Mouse (Mus musculus) limb, embryonic 12.5 days (tissue): Measurements from ENCODE around the gene Zfp239. TPM values are rescaled to one million over a fixed set of nuclear protein-coding genes. Genes with fewer than 3 reads are reported as not detected.
A peak's percentile ranks its signal among the peaks of the same experiment; 100 is the strongest.
"Not testable (repeated sequence)": the region's sequence is repeated elsewhere in the genome, so short reads cannot be mapped to it uniquely, and the experiment has no call there.

ENCODE experiments used
- ATAC-seq: fragments of 200-750 bp; cut with Nextera tagmentation; 2 replicates; pipeline ENCODE4 v1.8.0; 2017; ENCODE audit warnings: low read depth, moderate TSS enrichment; ENCODE audit not compliant: insufficient number of reproducible peaks, insufficient read depth, low FRiP score, low TSS enrichment
- H3K27ac ChIP-seq: fragments of 300-500 bp; sonication (generic); 2 replicates; pipeline ENCODE4 v1.5.1; 2016; ENCODE audit warnings: mild to moderate bottlenecking, moderate library complexity
- H3K27me3 ChIP-seq: fragments of 300-500 bp; sonication (generic); 2 replicates; pipeline ENCODE4 v1.6.1; 2016; ENCODE audit warnings: mild to moderate bottlenecking, moderate library complexity
- H3K36me3 ChIP-seq: fragments of 300-500 bp; sonication (generic); 2 replicates; pipeline ENCODE4 v1.6.1; 2016; ENCODE audit warnings: mild to moderate bottlenecking, moderate library complexity
- H3K4me1 ChIP-seq: fragments of 300-500 bp; sonication (generic); replicated peaks from 2 replicates; pipeline ENCODE4 v1.6.1; 2016
- H3K4me2 ChIP-seq: fragments of 300-500 bp; sonication (generic); 2 replicates; pipeline ENCODE4 v1.6.1; 2016; ENCODE audit warnings: mild to moderate bottlenecking, moderate library complexity
- H3K4me3 ChIP-seq: fragments of 300-500 bp; sonication (generic); replicated peaks from 2 replicates; pipeline ENCODE4 v1.5.1; 2016; ENCODE audit warnings: mild to moderate bottlenecking
- H3K9ac ChIP-seq: fragments of 300-500 bp; sonication (generic); replicated peaks from 2 replicates; pipeline ENCODE4 v1.6.1; 2016; ENCODE audit warnings: mild to moderate bottlenecking, moderate library complexity
- H3K9me3 ChIP-seq: fragments of 300-500 bp; sonication (generic); 2 replicates; pipeline ENCODE4 v1.6.1; 2016; ENCODE audit warnings: mild to moderate bottlenecking, moderate library complexity
- WGBS: fragments of 180-500 bp; shearing (Covaris S2); methylation state at CpG from one replicate; pipeline ENCODE4 v1.1.7; 2016; 5-methylcytosine and 5-hydroxymethylcytosine counted together
- polyA plus RNA-seq: library from polyadenylated mRNA; unstranded; fragments of >200 nt; fragmentation: Nextera tagmentation; extraction: Ambion mirVana; gene quantifications from 2 replicates; pipeline ENCODE4 v1.2.1, GENCODE M21; 2016

The Zfp239 gene
- polyA plus RNA-seq, 1 experiment from 2014 or later, result 16.1 TPM

DNA sequence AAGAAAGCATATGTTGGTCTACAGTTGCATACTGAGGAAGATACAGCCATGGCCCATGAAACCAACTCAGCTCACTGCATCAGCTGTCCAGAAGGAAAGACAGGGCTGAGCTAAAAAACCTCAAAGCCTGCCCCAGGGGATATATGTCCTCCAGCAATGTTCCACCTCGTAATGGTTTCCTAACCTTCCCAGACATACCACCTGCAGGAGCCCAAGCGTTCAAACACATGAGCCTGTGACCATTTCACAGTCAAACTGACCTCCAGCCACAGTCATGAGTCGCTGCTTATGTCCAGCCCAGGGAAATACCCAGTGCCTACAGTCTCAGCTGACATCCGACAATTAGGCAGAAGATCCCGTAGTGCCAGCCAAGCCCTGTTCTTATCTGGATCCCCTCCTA is 13.3 kb upstream of the Zfp239 start:
- 0 out of 2 replicates have a peak, but pooled peaks cover 4% of the 10 kb centered on the region for H3K9me3 ChIP-seq

DNA sequence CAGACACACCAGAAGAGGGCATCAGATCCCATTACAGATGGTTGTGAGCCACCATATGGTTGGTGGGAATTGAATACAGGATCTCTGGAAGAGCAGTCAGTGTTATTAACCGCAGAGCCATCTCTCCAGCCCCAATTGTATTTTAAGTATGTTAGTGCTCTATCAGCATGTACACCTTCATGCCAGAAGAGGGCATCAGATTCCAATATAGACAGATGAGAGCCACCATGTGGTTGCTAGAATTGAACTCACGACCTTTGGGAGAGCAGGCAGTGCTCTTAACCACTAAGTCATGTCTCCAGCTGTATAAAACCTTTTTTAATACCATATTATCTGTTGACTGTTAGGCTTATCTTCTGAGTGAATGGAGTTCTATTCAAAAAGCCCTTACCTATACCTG is 10.2 kb upstream of the Zfp239 start:
- Histone ChIP-seq H3K4me1 (no peaks in the 10 kb centered on the region), H3K9ac (no peak overlapping the region), H3K4me2 (no peak overlapping the region), H3K36me3 (peaks cover 32% of the 10 kb centered on the region), H3K27me3 (no peaks in the 10 kb centered on the region), H3K27ac (no peak overlapping the region), H3K9me3 (0 out of 2 replicates have a peak, but pooled peaks cover 4% of the 10 kb centered on the region), H3K4me3 (no peak overlapping the region)
- no peak for ATAC-seq
- 63% methylated on average over 2 of the region's 2 CpGs for WGBS

More for the DNA sequence above, 13.3 kb upstream of the Zfp239 start:
- no peak for ATAC-seq
- H3K27me3 ChIP-seq, result no peaks in the 10 kb centered on the region
- no peaks in the 10 kb centered on the region for H3K4me1 ChIP-seq
- H3K4me2 ChIP-seq, result no peak overlapping the region
- H3K4me3 ChIP-seq, result no peak overlapping the region
- H3K27ac ChIP-seq, result no peak overlapping the region
- WGBS, result 87% methylated on average over 5 of the region's 5 CpGs
- peaks cover 64% of the 10 kb centered on the region for H3K36me3 ChIP-seq
- no peak overlapping the region for H3K9ac ChIP-seq

DNA sequence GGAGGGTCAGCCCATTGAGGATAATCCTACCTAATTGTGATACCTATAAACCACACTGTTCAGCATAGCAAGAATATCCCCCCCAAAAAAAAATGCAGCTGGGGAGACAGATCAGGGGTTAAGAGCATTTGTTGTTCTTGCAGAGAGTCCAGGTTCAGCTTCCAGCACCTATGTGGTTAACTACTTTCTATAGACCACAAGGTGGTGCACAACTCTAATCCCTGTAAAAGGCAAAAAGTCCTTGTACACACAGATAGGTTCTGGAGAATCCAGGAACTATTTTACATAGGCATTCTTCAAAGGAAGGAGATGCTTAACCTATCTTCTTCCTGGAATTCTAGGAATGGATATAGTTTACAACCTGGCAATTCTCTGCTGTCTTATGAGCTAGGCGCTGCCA is 3.9 kb upstream of the Zfp239 start:
- no peaks in the 10 kb centered on the region for H3K27me3 ChIP-seq
- H3K27ac ChIP-seq, result no peak overlapping the region
- WGBS, result 83% methylated on average over 1 of the region's 1 CpGs
- H3K4me2 ChIP-seq, result no peak overlapping the region
- H3K4me3 ChIP-seq, result no peak overlapping the region
- no peaks in the 10 kb centered on the region for H3K9me3 ChIP-seq
- no peak overlapping the region for H3K9ac ChIP-seq
- no peaks in the 10 kb centered on the region for H3K4me1 ChIP-seq
- no peaks in the 10 kb centered on the region for H3K36me3 ChIP-seq
- ATAC-seq, result no peak

DNA sequence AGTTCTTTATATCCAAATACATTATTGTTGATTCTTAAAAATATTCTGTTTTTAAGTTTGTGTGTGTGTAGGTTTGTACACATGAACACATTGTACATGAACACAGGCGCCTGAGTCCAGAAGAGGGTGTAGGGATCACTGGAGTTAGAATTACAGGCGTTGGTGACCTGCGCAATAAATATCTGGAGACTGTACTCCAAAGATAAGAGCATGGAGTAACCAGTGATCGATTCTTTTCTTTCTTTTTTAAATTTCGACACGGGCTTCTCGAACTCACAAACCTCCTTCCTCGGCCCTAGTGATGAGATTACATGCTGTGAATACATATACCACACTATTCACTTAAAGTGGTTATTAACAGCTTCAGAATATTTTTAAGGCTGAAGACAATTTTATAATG is 565 bp downstream of the Zfp239 start:
- peaks cover 5% of the 10 kb centered on the region; the same call in 1 of the 2 replicates for H3K4me1 ChIP-seq
- no peaks in the 10 kb centered on the region for H3K9me3 ChIP-seq
- H3K36me3 ChIP-seq, result no peaks in the 10 kb centered on the region
- H3K9ac ChIP-seq, result no peak overlapping the region
- H3K27me3 ChIP-seq, result no peaks in the 10 kb centered on the region
- WGBS, result 72% methylated on average over 8 of the region's 8 CpGs
- peak overlapping the region; percentile 76; the same call in 1 of the 2 replicates for H3K4me3 ChIP-seq
- peak overlapping the region; percentile 79 for H3K4me2 ChIP-seq
- H3K27ac ChIP-seq, result no peak overlapping the region
- ATAC-seq, result no peak

DNA sequence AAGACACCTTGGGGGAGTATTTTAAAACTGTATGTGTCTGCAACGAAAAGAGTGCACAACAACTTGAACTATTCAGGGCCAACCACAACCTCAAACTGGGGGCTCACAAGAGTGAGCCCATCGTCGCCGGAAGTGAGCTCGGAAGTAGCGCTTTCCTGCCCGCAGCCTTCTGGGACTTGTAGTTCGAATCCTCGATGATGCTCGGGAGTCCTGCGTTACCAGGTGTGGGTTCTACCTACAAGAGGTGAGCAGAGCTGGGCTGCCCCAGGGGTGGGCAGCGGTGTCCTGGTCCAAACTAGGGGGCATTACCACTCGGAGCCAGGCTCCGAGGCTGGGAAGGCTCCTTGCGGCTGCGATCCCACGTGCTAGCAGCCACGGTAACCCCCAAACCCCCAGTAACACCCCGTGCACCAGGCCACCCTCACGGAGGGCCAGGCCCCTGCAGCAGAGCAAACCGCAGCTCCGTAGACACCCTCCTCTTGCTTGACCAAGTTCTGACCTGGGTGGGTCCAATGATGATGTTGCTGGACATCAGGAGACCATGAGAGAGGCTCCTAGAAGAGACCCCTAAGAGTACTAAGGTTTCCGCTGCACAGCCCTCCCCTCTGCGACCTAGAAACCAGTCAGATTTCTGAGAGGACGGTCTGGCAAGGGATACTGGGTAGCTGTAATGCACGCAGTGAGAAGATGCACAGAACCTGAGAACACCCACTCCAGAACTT is 1.2 kb downstream of the Zfp239 start:
- H3K27ac ChIP-seq, result 0 out of 2 replicates have a peak overlapping the region, but pooled peaks have one; percentile 23
- ATAC-seq, result peak; percentile 83
- H3K4me1 ChIP-seq, result peaks cover 5% of the 10 kb centered on the region; the same call in 1 of the 2 replicates
- peak overlapping the region; percentile 79 for H3K4me2 ChIP-seq
- peak overlapping the region; percentile 76 for H3K4me3 ChIP-seq
- peak overlapping the region; percentile 73 for H3K9ac ChIP-seq
- no peaks in the 10 kb centered on the region for H3K27me3 ChIP-seq
- H3K9me3 ChIP-seq, result no peaks in the 10 kb centered on the region
- H3K36me3 ChIP-seq, result no peaks in the 10 kb centered on the region
- WGBS, result 4% methylated on average over 26 of the region's 26 CpGs

DNA sequence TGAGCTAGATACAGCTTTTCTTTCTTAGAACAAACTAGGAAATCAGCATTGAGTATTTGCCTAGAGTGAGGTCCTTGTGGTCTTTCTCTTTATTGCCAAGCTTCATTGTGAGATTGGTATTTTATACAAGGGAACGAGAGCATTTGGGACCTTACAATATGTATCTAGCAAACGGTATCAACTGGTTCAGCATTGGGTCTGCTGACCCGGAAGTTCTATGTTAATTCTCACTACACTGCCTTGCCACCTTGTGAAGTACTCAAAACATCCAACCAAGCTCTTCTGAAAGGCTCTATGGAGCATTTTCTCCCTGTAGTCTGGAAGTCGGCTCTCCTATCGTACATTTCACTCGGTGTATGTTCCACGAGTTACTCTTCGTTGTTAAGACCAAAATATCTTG is 1.9 kb downstream of the Zfp239 start:
- Histone ChIP-seq H3K36me3 (no peaks in the 10 kb centered on the region), H3K4me3 (peak overlapping the region; percentile 76), H3K9ac (no peak overlapping the region), H3K4me1 (peaks cover 5% of the 10 kb centered on the region; the same call in 1 of the 2 replicates), H3K4me2 (peak overlapping the region; percentile 79), H3K9me3 (no peaks in the 10 kb centered on the region), H3K27me3 (no peaks in the 10 kb centered on the region), H3K27ac (no peak overlapping the region)
- WGBS, result 92% methylated on average over 8 of the region's 8 CpGs
- no peak for ATAC-seq

DNA sequence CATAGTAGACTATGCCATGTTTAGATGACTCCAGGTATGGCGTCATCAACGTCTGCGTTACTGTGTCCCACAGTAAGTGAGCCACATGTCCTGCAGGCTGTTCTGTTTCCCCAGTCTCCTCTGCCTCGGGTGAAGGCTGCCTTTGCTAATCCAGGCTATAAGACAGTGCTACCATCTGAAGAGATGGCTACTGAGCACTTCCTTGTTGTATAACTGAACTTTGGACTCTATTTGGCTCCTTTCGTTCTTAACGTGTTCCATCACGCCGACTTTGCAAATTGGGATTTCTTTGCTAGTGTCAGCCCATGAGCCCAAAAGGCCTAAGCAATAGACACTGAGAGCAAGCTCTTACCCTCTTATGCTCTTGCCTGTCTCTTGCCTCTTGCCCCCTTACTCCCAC is 6.3 kb downstream of the Zfp239 start:
- Histone ChIP-seq H3K36me3 (peaks cover 15% of the 10 kb centered on the region; the same call in 1 of the 2 replicates), H3K4me2 (no peak overlapping the region), H3K4me3 (no peak overlapping the region), H3K4me1 (peaks cover 5% of the 10 kb centered on the region; the same call in 1 of the 2 replicates), H3K9ac (no peak overlapping the region), H3K9me3 (no peaks in the 10 kb centered on the region), H3K27me3 (no peaks in the 10 kb centered on the region), H3K27ac (no peak overlapping the region)
- no peak for ATAC-seq
- 93% methylated on average over 8 of the region's 8 CpGs for WGBS

DNA sequence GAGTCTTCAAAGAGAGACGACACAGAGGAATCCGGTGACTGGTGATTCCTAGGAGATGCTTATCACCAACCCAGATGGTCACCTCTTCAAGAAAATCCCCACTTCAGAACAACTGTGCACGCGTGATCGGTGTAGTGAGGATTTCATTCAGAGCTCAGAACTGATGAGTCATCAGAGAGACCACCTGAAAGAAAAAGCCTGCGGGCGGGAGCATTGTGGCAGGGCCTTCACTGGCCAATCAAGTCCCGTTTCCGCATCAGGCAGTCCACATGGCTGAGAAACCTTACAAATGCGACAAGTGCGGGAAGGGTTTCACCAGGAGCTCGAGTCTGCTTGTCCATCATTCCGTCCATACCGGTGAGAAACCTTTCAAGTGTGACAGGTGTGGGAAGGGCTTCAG is 9.1 kb downstream of the Zfp239 start:
- H3K27ac ChIP-seq, result no peak overlapping the region
- peaks cover 15% of the 10 kb centered on the region; the same call in 1 of the 2 replicates for H3K36me3 ChIP-seq
- no peak overlapping the region for H3K9ac ChIP-seq
- H3K9me3 ChIP-seq, result no peaks in the 10 kb centered on the region
- H3K4me2 ChIP-seq, result no peak overlapping the region
- no peaks in the 10 kb centered on the region for H3K27me3 ChIP-seq
- no peaks in the 10 kb centered on the region for H3K4me1 ChIP-seq
- 82% methylated on average over 14 of the region's 14 CpGs for WGBS
- ATAC-seq, result no peak
- H3K4me3 ChIP-seq, result no peak overlapping the region

DNA sequence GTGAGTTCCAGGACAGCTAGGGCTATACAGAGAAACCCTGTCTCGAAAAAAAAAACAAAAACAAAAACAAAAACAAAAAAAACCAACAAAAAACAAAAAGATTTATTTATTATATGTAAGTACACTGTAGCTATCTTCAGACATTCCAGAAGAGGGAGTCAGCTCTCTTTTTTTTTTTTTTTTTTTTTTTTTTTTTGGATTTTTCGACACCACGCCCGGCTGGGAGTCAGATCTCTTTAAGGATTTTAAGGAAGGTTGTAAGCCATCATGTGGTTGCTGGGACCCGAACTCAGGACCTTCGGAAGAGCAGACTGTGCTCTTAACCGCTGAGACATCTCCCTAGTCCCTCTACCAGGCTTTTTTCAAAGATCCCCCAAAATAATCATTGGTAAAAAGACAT is 11.6 kb downstream of the Zfp239 start:
- peaks cover 15% of the 10 kb centered on the region; the same call in 1 of the 2 replicates for H3K36me3 ChIP-seq
- H3K4me1 ChIP-seq, H3K9me3 ChIP-seq, H3K4me3 ChIP-seq, H3K27me3 ChIP-seq, ATAC-seq, H3K27ac ChIP-seq, H3K9ac ChIP-seq, H3K4me2 ChIP-seq: not testable (repeated sequence)
- 87% methylated on average over 7 of the region's 7 CpGs for WGBS

DNA sequence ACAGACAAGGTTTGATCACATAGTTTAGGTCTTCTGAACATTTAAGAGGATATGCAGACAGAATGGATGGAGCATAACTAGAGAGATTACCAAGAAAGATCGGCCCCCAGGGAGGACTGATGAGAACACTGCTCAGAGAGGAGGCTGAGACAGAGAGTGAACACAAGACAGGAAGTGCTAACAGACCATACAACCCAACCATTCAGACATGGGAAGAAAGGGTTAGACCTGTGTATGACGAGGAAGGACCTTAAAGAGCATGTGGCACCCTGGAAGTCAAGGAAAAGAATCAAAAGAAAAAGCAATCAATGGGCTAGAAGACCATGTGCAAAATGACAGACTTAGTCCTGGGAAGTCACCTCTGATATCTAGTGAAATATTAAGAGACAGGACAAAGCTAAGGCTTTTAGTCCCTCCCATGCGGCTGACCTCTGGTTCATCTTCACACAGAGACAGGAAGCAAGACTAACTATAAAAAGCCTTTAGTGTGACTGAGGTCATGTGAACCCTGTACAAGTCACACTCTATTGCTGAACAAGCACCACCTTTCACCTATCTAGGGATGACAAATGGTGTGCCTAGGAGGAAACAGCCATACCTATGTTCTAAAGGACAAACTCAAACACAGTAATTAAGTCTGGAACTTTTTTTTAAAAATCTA is 12.9 kb downstream of the Zfp239 start:
- H3K9ac ChIP-seq, result no peak overlapping the region
- no peak overlapping the region for H3K4me3 ChIP-seq
- no peaks in the 10 kb centered on the region for H3K9me3 ChIP-seq
- no peak overlapping the region for H3K27ac ChIP-seq
- no peak overlapping the region for H3K4me2 ChIP-seq
- no peaks in the 10 kb centered on the region for H3K27me3 ChIP-seq
- H3K4me1 ChIP-seq, result no peaks in the 10 kb centered on the region
- peaks cover 15% of the 10 kb centered on the region; the same call in 1 of the 2 replicates for H3K36me3 ChIP-seq
- 80% methylated on average over 3 of the region's 3 CpGs for WGBS
- no peak for ATAC-seq

DNA sequence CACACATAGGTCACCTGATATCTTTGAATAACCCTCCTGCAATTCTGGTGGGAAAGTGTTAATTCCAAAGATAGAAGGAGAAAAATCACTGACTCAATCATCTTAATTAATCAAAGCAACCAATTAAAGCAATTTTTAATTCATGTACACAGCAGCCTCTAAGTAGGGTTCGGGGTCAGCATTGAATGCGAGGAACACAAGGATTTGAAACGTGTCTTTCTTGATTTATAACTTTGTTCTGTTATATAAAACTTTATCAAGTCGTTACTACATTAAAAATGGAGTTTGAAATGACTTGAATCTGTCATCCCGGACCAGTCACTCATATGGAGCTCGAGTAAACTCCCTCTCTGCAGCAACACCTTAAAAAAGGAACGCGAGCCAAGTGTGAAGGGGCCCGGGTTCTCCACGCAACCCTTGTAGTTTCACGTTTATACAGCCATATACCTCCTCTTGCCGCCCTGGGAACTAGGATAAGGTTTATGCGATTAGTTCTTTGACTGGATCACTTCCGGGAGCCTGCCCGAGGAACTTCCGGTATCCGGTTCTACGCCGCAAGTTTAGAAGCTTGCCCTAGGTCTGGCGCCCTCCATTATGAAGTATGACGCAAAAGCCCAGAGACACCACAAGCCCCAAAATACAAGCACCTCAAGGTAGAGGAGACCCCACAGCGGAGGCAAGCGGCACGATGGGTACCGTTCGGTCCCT is 17.0 kb downstream of the Zfp239 start:
- peak overlapping the region; percentile 61 for H3K4me2 ChIP-seq
- peak overlapping the region; percentile 49 for H3K4me3 ChIP-seq
- peak; percentile 86 for ATAC-seq

More for the DNA sequence above, 17.0 kb downstream of the Zfp239 start:
- H3K27ac ChIP-seq, result peak overlapping the region; percentile 96
- no peaks in the 10 kb centered on the region for H3K27me3 ChIP-seq
- peaks cover 5% of the 10 kb centered on the region; the same call in 1 of the 2 replicates for H3K4me1 ChIP-seq
- H3K9me3 ChIP-seq, result no peaks in the 10 kb centered on the region
- peak overlapping the region; percentile 59 for H3K9ac ChIP-seq
- WGBS, result 13% methylated on average over 26 of the region's 26 CpGs
- H3K36me3 ChIP-seq, result no peaks in the 10 kb centered on the region
